Mouse (Mus musculus): Measurements from ENCODE around the gene Jag2. TPM values are rescaled to one million over a fixed set of nuclear protein-coding genes. Genes with fewer than 3 reads are reported as not detected.

Gene Jag2
- total RNA-seq, 2 experiments from 2014 or later, result 13.2 to 23.1 TPM

GRCm38 (mm10) chr12:112941156-112941775, 11.7 kb upstream of the Jag2 start:
- DNase-seq, result peak; percentile 48

GRCm38 (mm10) chr12:112940710-112941109, 11.1 kb upstream of the Jag2 start:
- no peak for DNase-seq

GRCm38 (mm10) chr12:112940238-112940637, 10.7 kb upstream of the Jag2 start:
- DNase-seq, result no peak

GRCm38 (mm10) chr12:112938873-112939565, 9.4 kb upstream of the Jag2 start:
- DNase-seq, result no peak

- DNase-seq, result no peak
These were observed 8.8 kb upstream of the Jag2 start for GRCm38 (mm10) chr12:112938366-112938765.

GRCm38 (mm10) chr12:112937906-112938305, 8.3 kb upstream of the Jag2 start:
- DNase-seq, result no peak

- no peak for DNase-seq
These were observed 3.1 kb upstream of the Jag2 start for GRCm38 (mm10) chr12:112932647-112933046.

- DNase-seq, result peak; percentile 38
These were observed 955 bp downstream of the Jag2 start for GRCm38 (mm10) chr12:112928401-112929241.

- DNase-seq, result no peak
These were observed 2.3 kb downstream of the Jag2 start for GRCm38 (mm10) chr12:112927265-112927664.

- no peak for DNase-seq
These were observed 3.6 kb downstream of the Jag2 start for GRCm38 (mm10) chr12:112925950-112926349.

- no peak for DNase-seq
These were observed 7.0 kb downstream of the Jag2 start for GRCm38 (mm10) chr12:112922541-112922940.

GRCm38 (mm10) chr12:112921518-112921917, 8.1 kb downstream of the Jag2 start:
- DNase-seq, result no peak

GRCm38 (mm10) chr12:112917906-112918305, 11.7 kb downstream of the Jag2 start:
- DNase-seq, result no peak

GRCm38 (mm10) chr12:112917486-112917885, 12.1 kb downstream of the Jag2 start:
- DNase-seq, result no peak

GRCm38 (mm10) chr12:112916698-112917400, 12.7 kb downstream of the Jag2 start:
- DNase-seq, result no peak

GRCm38 (mm10) chr12:112915587-112915986, 14.0 kb downstream of the Jag2 start:
- no peak for DNase-seq

GRCm38 (mm10) chr12:112914527-112914926, 15.0 kb downstream of the Jag2 start:
- peak; percentile 43 for DNase-seq

GRCm38 (mm10) chr12:112912951-112913745, 16.4 kb downstream of the Jag2 start:
- DNase-seq, result no peak

GRCm38 (mm10) chr12:112911701-112912100, 17.9 kb downstream of the Jag2 start:
- no peak for DNase-seq

- no peak for DNase-seq
These were observed 20.6 kb downstream of the Jag2 start for GRCm38 (mm10) chr12:112908991-112909390.

GRCm38 (mm10) chr12:112905001-112905400, 24.6 kb downstream of the Jag2 start:
- DNase-seq, result no peak

- peak; percentile 34 for DNase-seq
These were observed 25.6 kb downstream of the Jag2 start for GRCm38 (mm10) chr12:112903941-112904340.

All from adrenal gland, postnatal 10 days (tissue).